In genomic region chr4:133403611-133404228, GRCm38 (mm10) we compare ENCODE assay signal across 25 mouse cellular contexts. TPM values are rescaled to one million over a fixed set of nuclear protein-coding genes. Genes with fewer than 3 reads are reported as not detected.
DNase-seq lines count a peak whose midpoint lies in the region; ATAC-seq lines count a peak whose summit lies in the region.
"Had no signal": no experiment of that assay in that cellular context is flagged by ENCODE, and none has a peak within 500 bp of the region (broad histone marks: within the 10 kb centered on the region; RNA-seq: fewer than 3 reads in every experiment).

No protein-coding gene starts in this region.

- H3K4me2 ChIP-seq in hindbrain, embryonic 13.5 days: no peak overlapping the region
- no peak overlapping the region for H3K4me2 ChIP-seq in hindbrain, embryonic 14.5 days (replicated peaks)
- H3K4me2 ChIP-seq: embryonic facial prominence, embryonic 15.5 days; heart, embryonic 11.5 days; heart, embryonic 15.5 days had no signal

- no peaks in the 10 kb centered on the region for H3K9me3 ChIP-seq in hindbrain, embryonic 13.5 days
- no peaks in the 10 kb centered on the region for H3K9me3 ChIP-seq in hindbrain, embryonic 14.5 days (ENCODE audit: control insufficient read depth, low read length)
- H3K9me3 ChIP-seq: embryonic facial prominence, embryonic 15.5 days; forebrain, embryonic 10.5 days; heart, embryonic 15.5 days; hindbrain, embryonic 10.5 days had no signal

- H3K27me3 ChIP-seq in hindbrain, embryonic 13.5 days: no peaks in the 10 kb centered on the region
- no peaks in the 10 kb centered on the region for H3K27me3 ChIP-seq in hindbrain, embryonic 14.5 days (ENCODE audit: control insufficient read depth, insufficient read depth, low read length)
- H3K27me3 ChIP-seq: CH12.LX; embryonic facial prominence, embryonic 15.5 days; heart, embryonic 15.5 days; Patski had no signal

- peak; percentile 35 for ATAC-seq in frontal cortex, adult (ENCODE audit: low TSS enrichment)
- ATAC-seq in hindbrain, embryonic 13.5 days (ENCODE audit: low FRiP score): no peak
- ATAC-seq in hindbrain, embryonic 14.5 days (ENCODE audit: low FRiP score): no peak
- ATAC-seq: activated CD4-positive, CD25-positive, alpha-beta regulatory T cell, adult 4 months; forebrain, embryonic 14.5 days; hindbrain, embryonic 16.5 days; inflammation-experienced regulatory T-cells, adult 6 months; Patski had no signal

- H3K27ac ChIP-seq in hindbrain, embryonic 13.5 days: no peak overlapping the region
- no peak overlapping the region for H3K27ac ChIP-seq in hindbrain, embryonic 14.5 days
- H3K27ac ChIP-seq: embryonic facial prominence, embryonic 15.5 days; forebrain, embryonic 10.5 days; heart, embryonic 15.5 days; hindbrain, embryonic 10.5 days had no signal

- WGBS in hindbrain, embryonic 13.5 days: 91% methylated on average over 9 of the region's 9 CpGs
- 92% methylated on average over 9 of the region's 9 CpGs for WGBS in hindbrain, embryonic 14.5 days

- no peaks in the 10 kb centered on the region for H3K36me3 ChIP-seq in hindbrain, embryonic 13.5 days
- H3K36me3 ChIP-seq in hindbrain, embryonic 14.5 days (replicated peaks; ENCODE audit: control insufficient read depth, insufficient read depth): no peaks in the 10 kb centered on the region
- H3K36me3 ChIP-seq: embryonic facial prominence, embryonic 15.5 days; heart, embryonic 15.5 days; hindbrain, embryonic 10.5 days had no signal

- no peak for DNase-seq in frontal cortex, postnatal 36 days (ENCODE audit: low spot score in 2 of 2)
- DNase-seq in hindbrain, embryonic 14.5 days (ENCODE audit: low spot score): no peak
- DNase-seq in brain, adult 2 months (ENCODE audit: low read depth, low spot score): peak; percentile 62
- peak; percentile 51 for DNase-seq in telencephalon, adult 2 months (ENCODE audit: low read depth, low spot score)
- DNase-seq in thymus, postnatal 14 days: no peak
- DNase-seq: adrenal gland, postnatal 14 days; cerebellum, adult 18-20 months; cerebellum, adult 9-11 months; cerebellum, postnatal 36 days; heart, adult 18-20 months; heart, postnatal 14 days had no signal

- H3K4me3 ChIP-seq in hindbrain, embryonic 13.5 days: no peak overlapping the region
- no peak overlapping the region for H3K4me3 ChIP-seq in hindbrain, embryonic 14.5 days (replicated peaks; ENCODE audit: low read length)
- H3K4me3 ChIP-seq: embryonic facial prominence, embryonic 15.5 days; erythroblast, embryonic 14.5 days; forebrain, embryonic 10.5 days; heart, embryonic 15.5 days; hindbrain, embryonic 10.5 days had no signal

- H3K9ac ChIP-seq in hindbrain, embryonic 13.5 days: peak overlapping the region; percentile 39; the same call in 1 of the 2 replicates
- H3K9ac ChIP-seq in hindbrain, embryonic 14.5 days: no peak overlapping the region
- H3K9ac ChIP-seq: embryonic facial prominence, embryonic 15.5 days; heart, embryonic 15.5 days had no signal

- peaks cover 30% of the 10 kb centered on the region for H3K4me1 ChIP-seq in hindbrain, embryonic 13.5 days (replicated peaks)
- H3K4me1 ChIP-seq in hindbrain, embryonic 14.5 days (replicated peaks; ENCODE audit: control insufficient read depth, insufficient read depth, low read length): peaks cover 18% of the 10 kb centered on the region

RNA-seq across cellular contexts. Expression of gene Slc9a1, which starts 34.2 kb away (rescaled TPM):
- polyA plus RNA-seq in hindbrain, embryonic 13.5 days (2015; fragmentation: Nextera tagmentation; extraction: Ambion mirVana): 6.7 and 7.5 TPM in 2 replicates
- polyA plus RNA-seq in hindbrain, embryonic 14.5 days (2014; fragmentation: Nextera tagmentation; extraction: Ambion mirVana): 8.5 and 9.0 TPM in 2 replicates

RNA-seq across cellular contexts. Expression of gene Wdtc1, which starts 50.4 kb away (rescaled TPM):
- polyA plus RNA-seq in hindbrain, embryonic 13.5 days (2015; fragmentation: Nextera tagmentation; extraction: Ambion mirVana): 18.4 and 21.3 TPM in 2 replicates
- polyA plus RNA-seq in hindbrain, embryonic 14.5 days (2014; fragmentation: Nextera tagmentation; extraction: Ambion mirVana): 25.6 and 27.0 TPM in 2 replicates

Comparison
In these comparisons a context has a peak if more than half of its experiments do, and no peak if none do; other contexts are left out.
1. DNase-seq: peak in brain, adult 2 months (single experiment) and telencephalon, adult 2 months (single experiment); none in frontal cortex, postnatal 36 days (0 of 2), hindbrain, embryonic 14.5 days (single experiment) and thymus, postnatal 14 days (single experiment).